Mouse (Mus musculus) stomach, postnatal 0 days (tissue): ENCODE results near the gene Raly.

Source experiments
- CTCF ChIP-seq: IDR thresholded peaks from 2 replicates; pipeline ENCODE4 v1.5.1; 2016; ENCODE audit warnings: antibody characterized with exemption, low read depth, mild to moderate bottlenecking, moderate library complexity
- EP300 ChIP-seq: optimal IDR thresholded peaks from 2 replicates; pipeline ENCODE3; 2016; ENCODE audit warnings: antibody characterized with exemption

DNA sequence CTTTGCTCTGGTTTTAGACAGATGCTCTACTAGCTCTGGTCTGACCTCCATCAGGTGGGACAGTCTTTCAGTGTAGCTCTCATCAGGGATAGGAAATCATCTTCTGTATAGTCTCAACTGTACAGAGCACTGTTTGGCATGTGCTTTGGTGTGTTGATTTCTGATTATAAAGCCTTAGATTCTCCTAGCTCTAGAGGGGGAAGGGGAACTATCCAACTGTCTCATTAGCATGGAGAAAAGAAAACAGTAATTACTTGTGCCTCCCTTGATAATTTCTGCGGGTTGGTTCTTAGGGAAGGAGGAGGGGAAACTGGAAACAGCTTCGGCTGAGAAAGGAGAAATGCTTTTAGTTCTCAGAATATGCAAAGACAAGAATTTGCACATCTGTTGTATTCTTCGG is 26.2 kb downstream of the Raly start:
- no peak for TF ChIP-seq CTCF
- no peak for TF ChIP-seq EP300
